ENCODE assay signal across 28 mouse cellular contexts in the genomic region with DNA sequence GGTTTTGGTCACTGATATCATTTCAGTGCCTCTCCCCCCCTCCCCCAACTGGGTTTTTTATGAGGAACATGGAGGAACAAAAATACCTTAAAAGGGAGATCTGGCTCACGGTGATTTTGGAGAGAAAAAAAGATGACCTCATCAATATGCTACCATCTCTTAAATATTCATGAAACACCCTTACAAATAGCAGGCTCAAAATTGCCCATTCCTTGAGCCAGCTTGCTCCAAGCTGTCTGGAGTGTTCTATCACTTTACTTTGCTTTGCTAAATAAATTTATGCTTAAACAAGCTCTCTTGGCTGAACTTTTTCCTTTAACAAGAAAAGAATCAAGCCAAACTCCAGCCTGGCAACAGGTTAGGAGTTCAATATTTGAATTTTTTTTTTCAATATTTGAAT.
"Had no signal": no experiment of that assay in that cellular context is flagged by ENCODE, and none has a peak within 500 bp of the region (broad histone marks: within the 10 kb centered on the region; RNA-seq: fewer than 3 reads in every experiment).

No protein-coding gene starts in this region.

- DNase-seq: gastrocnemius, adult 2 months; gastrocnemius, postnatal 10 days; gastrocnemius, postnatal 25 days; heart, adult 18-20 months; heart, postnatal 10 days; heart, postnatal 4 days; kidney, adult 18-20 months; kidney, adult 8-10 months; kidney, postnatal 10 days; kidney, postnatal 25 days; kidney, postnatal 4 days; liver; liver, embryonic 13.5 days had no signal

- H3K27me3 ChIP-seq: heart, embryonic 12.5 days; hindbrain, embryonic 12.5 days; intestine, embryonic 15.5 days; limb, embryonic 12.5 days; liver, embryonic 13.5 days; liver, embryonic 15.5 days had no signal

- H3K9me3 ChIP-seq: heart, embryonic 10.5 days; heart, embryonic 12.5 days; hindbrain, embryonic 12.5 days; intestine, embryonic 15.5 days; limb, embryonic 10.5 days; limb, embryonic 12.5 days; liver, embryonic 13.5 days; liver, embryonic 15.5 days had no signal

- H3K4me3 ChIP-seq: gastrocnemius, adult 2 months; heart, embryonic 10.5 days; heart, embryonic 12.5 days; hindbrain, embryonic 10.5 days; hindbrain, embryonic 12.5 days; intestine, embryonic 15.5 days; layer of hippocampus, adult 2 months; left cerebral cortex, adult 2 months; limb, embryonic 10.5 days; limb, embryonic 12.5 days; liver, embryonic 13.5 days; liver, embryonic 15.5 days had no signal

- H3K9ac ChIP-seq: heart, embryonic 12.5 days; hindbrain, embryonic 12.5 days; hindbrain, embryonic 14.5 days; intestine, embryonic 15.5 days; limb, embryonic 12.5 days; liver, embryonic 13.5 days; liver, embryonic 15.5 days had no signal

- H3K4me1 ChIP-seq: heart, embryonic 10.5 days; heart, embryonic 12.5 days; hindbrain, embryonic 10.5 days; hindbrain, embryonic 12.5 days; intestine, embryonic 15.5 days; limb, embryonic 10.5 days; limb, embryonic 12.5 days; liver, embryonic 13.5 days; liver, embryonic 15.5 days had no signal

- H3K27ac ChIP-seq: gastrocnemius, adult 2 months; heart, embryonic 10.5 days; hindbrain, embryonic 10.5 days; hindbrain, embryonic 12.5 days; hindbrain, embryonic 14.5 days; intestine, embryonic 15.5 days; layer of hippocampus, adult 2 months; left cerebral cortex, adult 2 months; limb, embryonic 10.5 days; limb, embryonic 12.5 days; liver, embryonic 13.5 days; liver, embryonic 15.5 days had no signal

- H3K4me2 ChIP-seq: heart, embryonic 12.5 days; hindbrain, embryonic 12.5 days; hindbrain, embryonic 14.5 days; intestine, embryonic 15.5 days; limb, embryonic 12.5 days; liver, embryonic 11.5 days; liver, embryonic 13.5 days; liver, embryonic 15.5 days had no signal

- H3K36me3 ChIP-seq: heart, embryonic 10.5 days; heart, embryonic 12.5 days; hindbrain, embryonic 10.5 days; hindbrain, embryonic 12.5 days; intestine, embryonic 15.5 days; limb, embryonic 10.5 days; limb, embryonic 12.5 days; liver, embryonic 13.5 days; liver, embryonic 15.5 days had no signal

- ATAC-seq: hindbrain, embryonic 16.5 days; inflammation-experienced regulatory T-cells, adult 6 months; intestine, embryonic 15.5 days; intestine, postnatal 0 days had no signal
